Mouse (Mus musculus) stomach, postnatal 0 days (tissue): ENCODE data around the gene Sgip1.

Experiments
- CTCF ChIP-seq: IDR thresholded peaks from 2 replicates; pipeline ENCODE4 v1.5.1; 2016; ENCODE audit warnings: antibody characterized with exemption, low read depth, mild to moderate bottlenecking, moderate library complexity
- EP300 ChIP-seq: optimal IDR thresholded peaks from 2 replicates; pipeline ENCODE3; 2016; ENCODE audit warnings: antibody characterized with exemption

GRCm38 (mm10) chr4:102971159-102971558 is 230.1 kb downstream of the Sgip1 start:
- TF ChIP-seq CTCF (no peak), EP300 (no peak)
